Mouse (Mus musculus): ENCODE results near the gene Clca2.
"Not testable (repeated sequence)": the region's sequence is repeated elsewhere in the genome, so short reads cannot be mapped to it uniquely, and the experiment has no call there.

Clca2 gene

GRCm38 (mm10) chr3:145086180-145086579, 13.1 kb downstream of the Clca2 start:
- no peak for DNase-seq (ENCODE audit: low spot score)

DNA sequence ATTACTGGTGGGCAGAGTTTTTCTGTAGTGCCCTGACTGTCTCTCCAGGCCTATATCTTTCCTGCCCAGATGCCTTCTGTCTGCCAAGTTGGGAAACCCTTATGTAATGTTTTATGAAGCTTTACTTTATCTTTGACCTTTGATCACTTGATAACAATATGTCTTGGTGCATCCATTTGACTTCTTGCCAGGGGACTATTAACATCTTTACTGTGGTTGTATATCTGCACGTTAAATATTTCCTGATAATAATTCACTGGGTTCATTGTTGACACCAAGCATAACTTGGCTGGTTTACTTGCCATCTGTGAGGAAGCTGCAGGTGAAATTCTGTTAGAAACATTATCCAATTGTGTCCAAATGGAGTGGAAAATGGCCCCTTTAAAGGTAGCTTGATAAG, 16.2 kb downstream of the Clca2 start:
- DNase-seq (ENCODE audit: low spot score): no peak

DNA sequence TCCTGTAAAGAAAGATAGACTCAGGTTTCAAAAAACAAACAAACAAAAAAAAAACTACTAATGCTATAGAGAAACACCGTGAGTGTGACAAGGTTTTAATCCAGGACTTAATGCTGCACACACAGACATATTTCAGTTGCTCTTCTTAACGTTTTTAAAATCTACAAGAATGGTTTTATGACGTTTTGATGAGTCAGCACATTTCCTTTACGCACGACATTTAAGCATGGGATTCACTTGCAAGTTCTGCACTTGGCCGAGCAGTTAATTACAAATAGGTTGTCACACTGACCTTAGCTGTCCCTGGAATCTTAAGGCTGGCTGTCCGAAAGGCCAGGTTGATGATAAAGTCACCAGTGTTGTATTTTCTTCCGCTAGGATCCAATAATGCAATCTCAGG, 18.3 kb downstream of the Clca2 start:
- DNase-seq (ENCODE audit: low spot score): no peak

GRCm38 (mm10) chr3:145078405-145078804, 20.8 kb downstream of the Clca2 start:
- DNase-seq (ENCODE audit: low spot score): no peak

- no peak for DNase-seq (ENCODE audit: low spot score)
Measured at GRCm38 (mm10) chr3:145072339-145072738, 26.9 kb downstream of the Clca2 start.

GRCm38 (mm10) chr3:145068964-145069363, 30.3 kb downstream of the Clca2 start:
- DNase-seq (ENCODE audit: low spot score): no peak

DNA sequence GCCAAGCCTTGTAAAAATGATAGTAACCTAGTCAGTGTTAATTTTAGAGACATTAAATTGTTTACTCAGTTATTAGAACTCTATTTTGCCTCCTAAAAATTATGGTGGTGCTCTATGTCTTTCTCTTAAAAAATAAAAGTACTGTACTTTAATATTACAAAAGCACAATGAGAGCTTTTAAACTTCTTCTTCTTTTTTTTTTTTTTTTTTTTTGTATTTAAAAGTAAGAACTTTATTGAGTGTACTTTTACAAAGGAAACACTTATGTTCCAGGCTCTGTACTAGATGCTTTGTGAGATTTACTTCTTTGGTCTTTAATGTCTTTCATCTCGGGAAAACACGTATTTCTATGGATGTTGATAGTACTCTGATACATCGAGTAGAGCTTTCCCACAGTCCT, 44.1 kb downstream of the Clca2 start:
- not testable (repeated sequence) for DNase-seq (ENCODE audit: low spot score)

- DNase-seq (ENCODE audit: low spot score): no peak
Measured at GRCm38 (mm10) chr3:145049820-145050219, 49.4 kb downstream of the Clca2 start.

DNA sequence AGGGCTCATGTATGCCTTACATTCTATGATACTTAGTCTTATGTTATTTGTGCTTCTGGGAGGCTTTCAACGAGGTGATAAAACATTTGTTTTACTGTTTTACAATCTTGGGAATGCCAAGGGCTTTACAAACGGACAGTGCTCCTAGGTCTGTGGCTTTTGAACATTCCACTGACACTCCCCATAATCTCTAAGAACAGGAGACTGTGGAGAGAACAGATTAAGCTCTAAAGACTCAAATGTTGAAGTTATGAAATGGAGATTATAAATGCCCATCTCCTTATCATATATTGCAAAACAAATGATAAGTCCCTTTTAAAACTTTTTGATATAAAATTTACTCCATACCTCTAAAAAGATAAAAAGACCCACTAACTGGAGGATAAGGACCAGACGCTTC, 60.4 kb downstream of the Clca2 start:
- no peak for DNase-seq (ENCODE audit: low spot score)

GRCm38 (mm10) chr3:145032676-145033075, 66.6 kb downstream of the Clca2 start, which contains the start of gene Clca1:
Gene Clca1 (minus strand): TSS chr3:145032776.
- DNase-seq (ENCODE audit: low spot score): no peak

DNA sequence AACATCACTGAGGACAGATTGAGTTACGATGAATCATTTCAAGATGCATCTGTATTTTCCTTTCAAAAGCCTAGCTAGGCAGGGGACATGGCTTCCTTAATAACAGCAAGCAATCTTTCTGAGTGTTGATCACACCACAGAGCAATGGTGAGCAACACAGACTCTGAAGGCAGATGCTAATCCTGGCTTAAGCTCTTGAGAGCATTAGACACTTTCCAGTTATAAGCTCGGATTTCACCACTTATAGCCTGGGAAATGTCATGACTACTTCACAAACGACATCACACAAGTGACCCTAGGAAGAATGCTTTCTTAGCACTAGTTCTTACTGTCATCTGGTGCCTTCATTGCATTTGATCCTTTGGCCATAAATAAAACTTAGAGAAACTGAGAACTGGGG, 71.2 kb downstream of the Clca2 start:
- DNase-seq (ENCODE audit: low spot score): no peak

- DNase-seq (ENCODE audit: low spot score): peak; percentile 35
Measured at GRCm38 (mm10) chr3:145026750-145027149, 72.5 kb downstream of the Clca2 start.

All from lung, postnatal 25 days (tissue).